Mouse (Mus musculus) thymus, postnatal 10 days (tissue): ENCODE measurements around the gene Pck2.

Source experiments
- DNase-seq, 2 experiments: peaks; one replicate each; pipeline ENCODE4 v3.0.0; 2021; ENCODE audit warnings: low spot score in 2 of 2

Gene Pck2

DNA sequence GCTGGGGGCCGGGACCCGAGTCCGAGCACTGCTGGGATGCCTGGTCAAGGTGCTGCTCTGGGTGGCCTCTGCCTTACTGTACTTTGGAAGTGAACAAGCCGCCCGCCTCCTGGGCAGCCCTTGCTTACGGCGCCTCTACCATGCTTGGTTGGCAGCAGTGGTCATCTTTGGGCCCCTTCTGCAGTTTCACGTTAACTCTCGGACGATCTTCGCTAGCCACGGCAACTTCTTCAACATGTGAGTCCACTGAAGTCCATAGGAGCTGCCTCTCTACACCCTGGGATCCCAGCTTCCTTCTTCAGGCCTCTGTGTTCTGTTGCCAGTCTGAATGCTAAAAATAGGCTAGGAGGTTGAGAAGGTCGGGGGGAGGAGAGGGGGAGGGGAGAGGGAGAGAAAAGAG lies 35.6 kb downstream of the Pck2 start:
- no peak for DNase-seq

GRCm38 (mm10) chr14:55576376-55576775 lies 36.3 kb downstream of the Pck2 start:
- no peak for DNase-seq

DNA sequence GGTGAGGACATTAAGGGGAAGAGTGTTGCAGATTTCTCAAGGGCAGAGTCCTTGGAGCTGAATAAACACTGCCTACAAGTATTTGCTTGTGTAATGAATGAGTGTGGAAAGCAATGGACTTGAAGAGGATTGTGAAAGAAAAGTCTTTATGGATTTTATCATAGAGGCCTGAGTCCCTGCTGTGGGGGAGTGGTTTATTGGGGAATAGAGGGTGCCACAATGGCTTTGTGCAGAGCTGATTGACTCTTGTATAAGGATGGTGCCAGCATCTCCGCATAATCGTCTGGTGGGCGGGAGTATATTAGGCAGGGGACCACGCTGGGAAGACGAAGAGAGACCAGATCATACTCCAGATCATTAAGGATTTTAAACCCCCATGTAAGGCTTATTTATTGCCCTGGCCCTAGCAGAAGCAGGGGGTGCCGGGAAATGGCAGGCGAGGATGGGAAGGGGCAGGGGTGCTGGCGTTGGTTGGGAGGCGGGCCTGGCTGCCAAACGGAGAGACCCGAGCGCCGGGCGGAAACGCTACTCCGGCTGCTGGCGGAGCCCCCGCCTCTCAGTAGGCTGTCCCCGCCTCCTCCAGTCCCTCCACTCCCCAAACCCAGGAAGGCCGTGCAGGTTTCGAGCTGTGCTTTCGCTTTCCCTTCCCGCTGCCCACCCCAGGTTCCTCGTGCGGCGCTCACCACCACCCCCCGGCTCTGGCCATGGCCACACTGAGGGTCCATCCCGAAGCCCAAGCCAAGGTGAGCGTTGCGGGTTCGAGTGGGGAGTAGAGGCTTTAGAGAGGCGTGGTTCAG lies 38.0 kb downstream of the Pck2 start, which contains the start of gene Psme1:
Gene Psme1 (plus strand): TSS at position 253 of the 797 bp plus-strand sequence.
- peak; percentile 81 to 82 for DNase-seq

DNA sequence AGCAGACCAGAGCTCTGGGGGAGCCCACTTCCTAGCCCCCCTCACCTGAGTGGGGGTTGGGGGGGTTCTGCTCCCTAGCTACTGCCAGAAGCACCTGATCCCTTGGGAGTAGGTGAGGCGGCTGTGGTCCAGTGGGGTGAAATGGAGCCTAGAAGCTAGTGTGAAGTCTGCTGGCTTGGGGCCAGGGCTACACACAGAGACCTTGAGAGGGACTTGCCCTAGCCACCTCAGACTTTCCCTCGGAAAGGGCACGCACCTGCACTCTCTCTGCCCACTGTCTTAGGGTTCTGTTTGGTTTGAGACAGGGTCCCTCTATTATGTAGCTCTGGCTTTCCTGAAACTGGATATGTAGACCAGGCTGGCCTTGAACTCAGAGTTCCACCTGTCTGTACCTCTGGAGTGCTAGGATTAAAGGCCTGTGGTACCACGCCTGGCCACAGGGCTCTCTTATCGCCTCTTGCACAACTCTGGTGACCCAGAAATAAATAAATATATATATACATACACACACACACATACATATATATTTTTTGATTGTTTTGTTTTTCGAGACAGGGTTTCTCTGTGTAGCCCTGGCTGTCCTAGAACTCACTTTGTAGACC lies 38.7 kb downstream of the Pck2 start:
- no peak for DNase-seq

DNA sequence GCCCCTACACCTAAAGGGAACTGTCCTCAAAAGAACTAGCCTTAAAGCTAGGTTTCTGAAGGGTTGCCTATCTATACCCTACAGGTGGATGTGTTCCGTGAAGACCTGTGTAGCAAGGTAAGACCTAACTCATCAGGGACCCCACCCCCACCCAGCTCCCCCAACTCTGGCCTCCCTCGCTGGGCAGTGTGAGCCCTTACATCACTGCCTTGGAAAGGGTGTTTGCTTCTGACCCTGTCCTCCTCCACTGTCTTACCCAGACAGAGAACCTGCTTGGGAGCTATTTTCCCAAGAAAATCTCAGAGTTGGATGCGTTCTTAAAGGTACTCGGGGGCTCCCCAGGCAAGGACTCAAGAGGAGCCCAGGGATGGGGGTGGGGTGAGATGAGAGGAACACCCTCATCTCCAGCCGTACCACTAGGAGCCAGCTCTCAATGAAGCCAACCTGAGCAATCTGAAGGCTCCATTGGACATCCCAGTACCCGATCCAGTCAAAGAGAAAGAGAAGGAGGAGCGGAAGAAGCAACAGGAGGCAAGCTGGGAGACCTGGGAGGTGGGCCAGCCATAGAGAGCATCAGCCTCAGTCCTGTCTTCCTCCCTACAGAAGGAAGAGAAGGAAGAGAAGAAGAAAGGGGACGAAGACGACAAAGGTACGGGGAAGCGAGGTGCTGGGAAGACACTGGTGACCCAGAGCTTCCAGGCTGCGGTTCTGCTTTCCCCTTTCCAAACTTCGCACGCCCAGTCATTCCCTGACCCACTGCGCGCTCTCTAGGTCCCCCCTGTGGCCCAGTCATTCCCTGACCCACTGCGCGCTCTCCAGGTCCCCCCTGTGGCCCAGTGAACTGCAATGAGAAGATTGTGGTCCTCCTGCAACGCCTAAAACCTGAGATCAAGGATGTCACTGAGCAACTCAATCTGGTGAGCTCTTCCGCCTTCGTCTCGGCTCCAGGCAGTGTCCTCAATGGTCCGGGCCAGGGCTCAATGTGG lies 39.7 kb downstream of the Pck2 start:
- DNase-seq = no peak

GRCm38 (mm10) chr14:55580731-55581130 lies 40.7 kb downstream of the Pck2 start:
- DNase-seq = no peak

DNA sequence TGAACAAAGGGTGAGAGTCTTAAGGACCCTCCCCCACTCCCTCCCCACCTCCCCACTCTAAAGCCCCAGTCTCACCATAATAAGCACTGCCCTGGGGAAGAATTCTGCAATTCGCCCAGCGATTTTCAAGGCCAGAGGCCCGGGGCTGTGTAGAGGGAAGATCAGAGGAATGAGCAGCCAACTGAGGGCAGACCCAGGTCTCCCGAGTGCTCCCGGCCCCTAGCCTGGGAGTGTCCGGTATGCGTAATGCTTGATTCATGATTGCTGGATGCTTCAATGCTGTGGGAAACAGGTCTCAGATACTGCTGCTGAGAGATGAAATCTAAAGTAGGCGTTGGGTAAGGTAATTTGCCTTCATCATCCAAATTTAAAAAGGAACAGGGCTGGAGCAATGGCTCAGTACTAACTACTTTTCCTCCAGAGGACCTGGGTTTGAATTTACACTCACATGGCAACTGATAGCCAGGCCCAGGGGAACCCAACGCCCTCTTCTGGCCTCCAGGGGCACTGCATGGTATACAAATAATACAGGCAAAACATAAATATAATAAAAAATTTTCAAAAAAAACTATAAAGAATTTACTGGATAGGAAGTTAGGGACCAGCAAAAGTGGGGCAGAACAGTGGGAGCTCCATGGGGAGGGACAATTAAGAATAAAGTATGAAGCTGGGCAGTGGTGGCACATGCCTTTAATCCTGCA lies 42.1 kb downstream of the Pck2 start:
- DNase-seq = no peak

- DNase-seq = no peak
Measured at GRCm38 (mm10) chr14:55584303-55584701, 44.2 kb downstream of the Pck2 start.

DNA sequence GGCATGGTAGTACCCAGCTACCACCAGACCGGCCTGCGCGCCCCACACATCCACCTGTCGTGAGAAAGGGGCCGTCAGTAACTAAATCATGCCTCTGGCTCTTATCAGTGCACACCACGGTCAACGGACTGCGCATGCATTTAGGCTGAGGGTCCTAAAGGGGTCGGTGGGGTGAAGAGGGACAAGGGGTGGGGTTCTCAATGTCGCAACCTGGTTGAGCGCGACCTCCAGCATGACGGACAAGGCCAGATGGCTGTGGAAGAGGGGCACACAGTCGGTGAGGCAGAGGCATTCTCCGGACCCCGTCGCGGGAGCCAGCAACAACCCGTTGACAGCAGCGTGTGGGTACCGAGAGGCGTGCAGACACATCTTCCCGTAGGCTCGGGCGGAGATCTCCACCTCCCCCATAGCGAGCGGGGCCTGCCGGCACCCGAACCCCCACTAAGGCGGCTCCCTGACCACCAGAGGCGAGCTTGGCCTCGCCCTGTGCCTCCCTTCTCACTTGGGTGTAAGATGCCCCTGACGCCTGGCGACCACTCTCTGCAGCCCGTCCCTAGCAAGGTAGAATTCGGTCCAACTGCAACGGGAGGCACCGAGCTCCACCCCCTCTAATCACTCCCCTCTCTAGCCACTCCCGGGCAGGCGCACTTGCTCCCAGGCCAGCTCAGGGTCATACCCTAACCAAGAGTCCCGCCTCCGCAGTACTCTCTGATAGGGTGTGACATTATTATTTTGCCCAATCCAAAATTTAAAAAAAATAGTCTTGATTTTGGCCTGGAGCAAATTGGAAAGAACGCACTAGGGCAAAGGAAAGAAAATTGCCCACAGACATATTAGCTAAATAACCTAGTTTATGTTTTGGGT lies 44.9 kb downstream of the Pck2 start, which contains the start of gene Emc9:
Gene Emc9 (minus strand): TSS at position 601 of the 864 bp plus-strand sequence.
- peak in 1 of 2 experiments; percentile 37 for DNase-seq

DNA sequence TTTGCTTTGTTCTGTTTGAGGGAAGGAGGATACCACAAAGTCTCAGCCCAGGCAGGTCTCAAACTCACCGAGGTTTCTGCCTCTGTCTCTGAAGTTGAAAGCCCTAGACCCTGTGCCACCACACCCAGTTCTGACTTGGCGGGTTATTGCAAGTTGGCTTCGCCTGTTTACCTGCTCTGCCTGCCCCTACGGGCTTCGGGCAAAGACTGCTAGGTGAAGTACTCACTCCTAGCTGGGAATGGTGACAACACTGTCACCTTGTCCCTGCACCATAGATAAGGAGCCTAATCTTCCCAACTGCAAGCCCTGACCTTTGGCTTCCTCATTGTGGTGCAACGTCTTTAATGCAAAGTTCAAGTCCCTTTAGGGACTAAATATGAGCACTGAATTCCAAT lies 45.5 kb downstream of the Pck2 start:
- no peak for DNase-seq

- DNase-seq = no peak
Measured at GRCm38 (mm10) chr14:55586149-55586548, 46.1 kb downstream of the Pck2 start.

GRCm38 (mm10) chr14:55589271-55589670 lies 49.2 kb downstream of the Pck2 start:
- no peak for DNase-seq

GRCm38 (mm10) chr14:55589771-55590448 lies 49.8 kb downstream of the Pck2 start:
- DNase-seq = no peak

- peak; percentile 58 to 71 for DNase-seq
Measured at GRCm38 (mm10) chr14:55590748-55591330, 50.8 kb downstream of the Pck2 start, which contains the start of gene Psme2. TSS of gene Psme2 (minus strand) at chr14:55591113.

GRCm38 (mm10) chr14:55591331-55591891 lies 51.3 kb downstream of the Pck2 start, which contains the start of gene Rnf31:
TSS of gene Rnf31 (plus strand) at chr14:55591708.
- peak; percentile 75 to 80 for DNase-seq

DNA sequence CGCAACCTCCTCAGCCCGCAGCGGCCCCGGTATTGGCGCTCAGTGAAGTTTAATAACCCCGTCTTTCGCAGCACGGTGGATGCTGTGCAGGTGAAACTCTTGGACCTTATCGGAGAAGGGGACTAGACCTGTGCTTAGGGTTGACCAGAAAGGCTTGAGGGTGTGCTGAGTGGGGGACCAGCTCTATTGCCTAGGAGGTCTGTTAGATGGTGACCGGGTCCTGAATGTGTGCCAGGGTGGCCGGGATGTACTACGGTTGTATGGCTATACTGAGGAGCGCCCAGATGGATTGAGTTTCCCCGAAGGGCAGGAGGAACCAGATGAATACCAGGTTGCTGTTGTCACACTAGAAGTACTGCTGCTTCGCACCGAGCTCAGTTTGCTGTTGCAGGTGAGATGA lies 52.2 kb downstream of the Pck2 start:
- DNase-seq = no peak

- DNase-seq = no peak
Measured at GRCm38 (mm10) chr14:55596036-55596690, 56.1 kb downstream of the Pck2 start.
